Mouse (Mus musculus) hindbrain, embryonic 10.5 days (tissue): ENCODE data around the gene Maged2. TPM values are rescaled to one million over a fixed set of nuclear protein-coding genes. Genes with fewer than 3 reads are reported as not detected.
"Not testable (repeated sequence)": the region's sequence is repeated elsewhere in the genome, so short reads cannot be mapped to it uniquely, and the experiment has no call there.

ENCODE experiments used
- DNase-seq: peaks from one replicate; pipeline ENCODE4 v3.0.0-alpha.2; 2017; ENCODE audit warnings: low spot score
- H3K27ac ChIP-seq: fragments of 300-500 bp; sonication (generic); 2 replicates; pipeline ENCODE4 v1.5.1; 2016; ENCODE audit warnings: mild to moderate bottlenecking, moderate library complexity
- H3K27me3 ChIP-seq: fragments of 300-500 bp; sonication (generic); 2 replicates; pipeline ENCODE4 v1.6.1; 2016; ENCODE audit warnings: mild to moderate bottlenecking; ENCODE audit not compliant: poor library complexity, insufficient read depth, severe bottlenecking
- H3K36me3 ChIP-seq: fragments of 300-500 bp; sonication (generic); 2 replicates; pipeline ENCODE4 v1.6.1; 2016; ENCODE audit warnings: mild to moderate bottlenecking, moderate library complexity
- H3K4me1 ChIP-seq: fragments of 300-500 bp; sonication (generic); replicated peaks from 2 replicates; pipeline ENCODE4 v1.6.1; 2016; ENCODE audit warnings: mild to moderate bottlenecking
- H3K4me3 ChIP-seq: fragments of 300-500 bp; sonication (generic); 2 replicates; pipeline ENCODE4 v1.5.1; 2016; ENCODE audit warnings: mild to moderate bottlenecking, moderate library complexity
- H3K9me3 ChIP-seq: fragments of 300-500 bp; sonication (generic); 2 replicates; pipeline ENCODE4 v1.6.1; 2016; ENCODE audit warnings: mild to moderate bottlenecking, moderate library complexity
- WGBS: fragments of 180-500 bp; shearing (Covaris S2); methylation state at CpG from one replicate; pipeline ENCODE4 v1.1.7; 2016; 5-methylcytosine and 5-hydroxymethylcytosine counted together
- polyA plus RNA-seq: library from polyadenylated mRNA; unstranded; fragments of >200 nt; fragmentation: Nextera tagmentation; extraction: Ambion mirVana; gene quantifications from 2 replicates; pipeline ENCODE4 v1.2.1, GENCODE M21; 2016

The Maged2 gene
- 303 and 398 TPM in 2 replicates for polyA plus RNA-seq

GRCm38 (mm10) chrX:150814139-150814469, at the start of gene Maged2:
Maged2 (minus strand) TSS chrX:150814345.
- Histone ChIP-seq H3K36me3 (peaks cover 30% of the 10 kb centered on the region), H3K27ac (peak within 1 kb of the TSS; percentile 86), H3K4me1 (peaks cover 10% of the 10 kb centered on the region), H3K27me3 (peaks cover 23% of the 10 kb centered on the region), H3K9me3 (no peaks in the 10 kb centered on the region), H3K4me3 (peak within 1 kb of the TSS; percentile 57)
- 26% methylated on average over 7 of the region's 7 CpGs for WGBS
- DNase-seq = peak; percentile 36

GRCm38 (mm10) chrX:150848230-150848629, 34.1 kb upstream of the Maged2 start:
- no peaks in the 10 kb centered on the region for H3K9me3 ChIP-seq
- H3K27me3 ChIP-seq = peaks cover 18% of the 10 kb centered on the region; the same call in 1 of the 2 replicates
- no peaks in the 10 kb centered on the region for H3K4me1 ChIP-seq
- no peak overlapping the region for H3K27ac ChIP-seq
- no peak overlapping the region for H3K4me3 ChIP-seq
- 73% methylated on average over 8 of the region's 8 CpGs for WGBS
- DNase-seq = no peak
- no peaks in the 10 kb centered on the region for H3K36me3 ChIP-seq

DNA sequence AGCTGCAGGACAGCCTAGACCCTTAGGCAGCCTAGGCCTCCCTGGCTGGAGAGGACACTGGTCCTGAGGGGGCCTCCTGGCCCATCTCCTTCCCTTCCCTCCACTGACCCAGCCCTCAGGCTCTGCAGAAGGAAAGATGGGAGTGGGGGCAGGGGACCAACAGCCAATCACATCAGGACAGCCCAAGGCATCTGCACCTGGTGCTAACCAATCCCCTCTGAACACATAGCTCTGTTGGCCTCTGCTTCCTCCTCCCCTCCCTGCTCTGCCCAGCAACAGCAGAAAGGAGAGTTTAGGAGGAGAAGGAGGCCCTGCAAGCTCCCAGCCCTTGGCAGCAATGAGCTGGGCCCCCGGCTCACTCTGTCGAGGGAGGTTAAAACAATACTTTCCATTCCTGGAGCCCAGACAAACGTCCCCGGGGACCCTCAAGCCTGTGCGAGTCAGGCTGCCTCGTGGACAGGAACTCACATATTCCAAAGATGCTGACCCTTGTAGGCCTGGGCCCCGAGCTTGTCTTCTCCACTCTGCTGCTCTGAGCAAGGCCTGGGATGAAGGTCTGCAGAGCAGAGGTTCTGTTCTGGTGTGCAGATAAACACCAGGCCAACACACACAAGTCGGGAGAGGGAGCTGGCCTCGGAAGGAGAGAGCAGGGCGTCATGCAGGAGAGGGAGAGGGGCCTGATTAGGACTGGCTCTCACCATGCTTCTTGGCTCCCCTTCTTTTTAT, 31.5 kb upstream of the Maged2 start:
- WGBS = 63% methylated on average over 5 of the region's 10 CpGs
- peaks cover 20% of the 10 kb centered on the region; the same call in 1 of the 2 replicates for H3K27me3 ChIP-seq
- H3K4me3 ChIP-seq = not testable (repeated sequence)

DNA sequence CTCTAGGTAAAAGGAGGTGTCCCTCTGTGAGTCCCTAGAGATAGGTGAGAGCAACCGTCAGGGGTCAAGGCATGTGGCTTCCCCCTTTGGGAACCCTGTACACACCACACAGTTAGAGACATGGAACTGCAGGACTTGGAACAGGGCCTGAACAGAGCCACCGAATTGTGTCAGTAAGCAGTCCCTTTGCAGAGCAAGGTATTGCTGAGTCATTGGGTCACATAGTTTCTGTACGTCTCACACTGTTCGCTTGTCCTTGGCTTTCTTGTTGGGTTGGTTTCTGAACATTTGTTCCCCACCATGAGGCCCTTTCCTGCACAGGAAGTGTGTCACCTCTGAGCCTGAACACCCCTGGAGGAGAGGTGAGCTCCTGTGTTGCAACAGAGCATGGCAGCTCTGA, 29.1 kb upstream of the Maged2 start:
- H3K27me3 ChIP-seq = peaks cover 12% of the 10 kb centered on the region
- H3K36me3 ChIP-seq, H3K27ac ChIP-seq, DNase-seq, H3K4me1 ChIP-seq, H3K4me3 ChIP-seq, H3K9me3 ChIP-seq: not testable (repeated sequence)
- 83% methylated on average over 2 of the region's 4 CpGs for WGBS

More for the DNA sequence above, 31.5 kb upstream of the Maged2 start:
- H3K4me1 ChIP-seq, H3K27ac ChIP-seq, H3K36me3 ChIP-seq, H3K9me3 ChIP-seq, DNase-seq: not testable (repeated sequence)

GRCm38 (mm10) chrX:150830297-150830696, 16.2 kb upstream of the Maged2 start:
- WGBS = 90% methylated on average over 4 of the region's 4 CpGs
- H3K27ac ChIP-seq = no peak overlapping the region
- no peak for DNase-seq
- H3K9me3 ChIP-seq = no peaks in the 10 kb centered on the region
- no peaks in the 10 kb centered on the region for H3K36me3 ChIP-seq
- H3K4me1 ChIP-seq = no peaks in the 10 kb centered on the region
- no peak overlapping the region for H3K4me3 ChIP-seq
- peaks cover 53% of the 10 kb centered on the region for H3K27me3 ChIP-seq

DNA sequence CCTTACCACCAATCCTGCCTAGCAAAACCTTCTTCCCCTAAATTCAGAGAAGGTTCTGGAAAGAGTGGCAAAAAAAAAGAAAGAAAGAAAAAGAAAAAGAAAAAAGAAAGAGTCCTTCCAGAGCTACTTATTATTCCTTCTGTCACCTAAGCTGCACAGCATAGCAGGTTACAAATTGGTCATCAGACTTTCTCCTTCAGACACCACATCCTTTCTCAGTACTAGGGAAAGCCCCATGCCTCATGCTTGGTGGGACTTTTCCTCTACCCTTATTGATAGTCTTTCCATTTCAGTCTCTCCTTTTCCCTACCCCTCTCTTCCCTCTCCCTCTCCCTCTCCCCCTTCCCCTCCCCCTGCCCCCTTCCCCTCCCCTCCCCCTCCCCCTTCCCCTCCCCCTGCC, 3.1 kb upstream of the Maged2 start:
- no peak for DNase-seq
- Histone ChIP-seq H3K27me3 (peaks cover 10% of the 10 kb centered on the region), H3K36me3 (no peaks in the 10 kb centered on the region), H3K27ac (no peak overlapping the region), H3K9me3 (no peaks in the 10 kb centered on the region), H3K4me1 (peaks cover 6% of the 10 kb centered on the region), H3K4me3 (no peak overlapping the region)

DNA sequence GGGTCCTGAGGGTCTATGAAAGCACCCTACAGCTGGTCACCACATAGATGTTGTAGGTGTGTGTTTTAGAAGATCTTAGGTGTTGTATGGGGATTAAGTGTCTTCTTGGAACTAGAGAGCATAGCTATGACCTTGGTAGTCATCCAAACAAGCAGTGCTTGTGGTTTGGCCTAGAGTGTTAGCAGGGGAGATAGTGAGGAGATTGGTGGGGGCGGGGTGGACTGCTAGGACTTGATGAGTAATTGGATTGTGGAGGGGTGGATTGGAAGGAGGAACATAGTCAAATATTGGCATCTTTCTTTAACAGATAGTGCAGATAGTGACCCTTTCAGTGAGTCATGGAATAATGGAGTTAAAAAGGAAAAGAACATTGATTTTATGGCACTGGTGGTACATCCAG, 1.5 kb upstream of the Maged2 start:
- Histone ChIP-seq H3K27me3 (peaks cover 19% of the 10 kb centered on the region), H3K27ac (no peak overlapping the region)
- WGBS = 83% methylated on average over 1 of the region's 1 CpGs

DNA sequence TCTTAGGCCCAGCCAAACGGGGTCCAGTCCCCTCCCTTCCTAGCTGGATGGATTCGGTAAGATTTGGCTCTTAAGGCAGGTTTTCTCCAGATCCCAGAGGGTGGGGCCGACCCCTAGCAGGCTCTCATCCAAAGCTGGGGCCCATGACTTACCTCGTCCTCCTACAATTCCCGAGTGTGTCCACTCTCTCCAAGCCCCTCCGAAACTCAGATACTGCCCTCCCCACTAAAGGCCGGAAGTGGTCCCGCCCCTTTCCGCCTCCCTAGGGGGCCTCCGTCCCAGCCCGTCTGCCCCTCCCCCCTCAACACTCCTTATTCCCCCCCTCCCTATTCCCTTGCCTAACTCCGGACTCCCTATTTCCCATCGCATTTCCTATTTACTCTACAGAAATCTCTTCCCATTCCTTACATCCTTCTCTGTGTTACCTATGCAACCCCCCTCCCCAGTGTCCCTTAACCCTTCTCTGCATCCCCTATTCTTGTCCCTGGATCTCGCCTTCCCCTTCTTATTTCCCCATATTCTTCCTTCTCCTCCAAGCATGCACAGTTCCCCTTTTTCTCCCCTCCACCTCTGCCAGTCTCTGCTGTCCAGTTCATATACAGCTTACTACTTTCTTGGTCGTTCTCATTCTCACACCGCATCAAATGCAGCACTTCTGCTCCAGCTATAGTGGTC, 544 bp downstream of the Maged2 start:
- Histone ChIP-seq H3K27ac (peak overlapping the region; percentile 86), H3K36me3 (peaks cover 35% of the 10 kb centered on the region), H3K9me3 (no peaks in the 10 kb centered on the region), H3K27me3 (peaks cover 20% of the 10 kb centered on the region), H3K4me1 (peaks cover 10% of the 10 kb centered on the region), H3K4me3 (peak overlapping the region; percentile 57)
- peak; percentile 27 for DNase-seq
- WGBS = 20% methylated on average over 16 of the region's 16 CpGs

More for the DNA sequence above, 1.5 kb upstream of the Maged2 start:
- Histone ChIP-seq H3K9me3 (no peaks in the 10 kb centered on the region), H3K4me3 (no peak overlapping the region), H3K36me3 (peaks cover 15% of the 10 kb centered on the region), H3K4me1 (peaks cover 10% of the 10 kb centered on the region)
- DNase-seq = no peak

DNA sequence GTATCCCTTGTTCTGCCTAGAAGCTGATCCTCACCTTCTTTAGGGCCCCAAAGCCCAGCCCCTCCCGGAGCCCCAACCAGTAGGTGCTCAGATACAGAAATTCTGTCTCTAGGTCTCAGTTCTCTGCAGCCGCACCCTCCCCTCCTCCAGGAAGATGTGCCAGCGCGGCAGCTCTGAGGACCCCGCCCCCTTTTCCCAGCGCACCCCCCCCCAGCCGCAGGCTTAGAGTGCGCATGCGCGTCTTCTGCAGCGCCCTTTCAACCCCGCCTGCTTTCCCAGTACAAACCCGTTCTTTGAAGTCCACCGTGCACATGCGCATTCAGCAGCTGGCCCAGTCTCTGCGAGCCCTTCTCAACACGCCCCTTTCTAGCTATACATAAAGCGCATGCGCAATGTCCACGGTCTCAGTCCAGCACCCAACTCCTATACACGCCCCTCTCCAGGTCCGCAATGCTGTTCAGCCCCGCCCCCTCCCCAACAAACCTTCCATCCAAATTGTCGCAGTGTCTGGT, 1.3 kb downstream of the Maged2 start:
- WGBS = 23% methylated on average over 23 of the region's 24 CpGs

DNA sequence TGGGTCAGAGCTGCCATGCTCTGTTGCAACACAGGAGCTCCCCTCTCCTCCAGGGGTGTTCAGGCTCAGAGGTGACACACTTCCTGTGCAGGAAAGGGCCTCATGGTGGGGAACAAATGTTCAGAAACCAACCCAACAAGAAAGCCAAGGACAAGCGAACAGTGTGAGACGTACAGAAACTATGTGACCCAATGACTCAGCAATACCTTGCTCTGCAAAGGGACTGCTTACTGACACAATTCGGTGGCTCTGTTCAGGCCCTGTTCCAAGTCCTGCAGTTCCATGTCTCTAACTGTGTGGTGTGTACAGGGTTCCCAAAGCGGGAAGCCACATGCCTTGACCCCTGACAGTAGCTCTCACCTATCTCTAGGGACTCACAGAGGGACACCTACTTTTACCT, 13.2 kb downstream of the Maged2 start:
- H3K27ac ChIP-seq, H3K36me3 ChIP-seq, H3K27me3 ChIP-seq, DNase-seq, H3K4me3 ChIP-seq, H3K9me3 ChIP-seq, H3K4me1 ChIP-seq: not testable (repeated sequence)
- WGBS = 98% methylated on average over 2 of the region's 4 CpGs

More for the DNA sequence above, 1.3 kb downstream of the Maged2 start:
- Histone ChIP-seq H3K27me3 (peaks cover 17% of the 10 kb centered on the region), H3K27ac (peak overlapping the region; percentile 86), H3K36me3 (peaks cover 42% of the 10 kb centered on the region), H3K9me3 (no peaks in the 10 kb centered on the region), H3K4me3 (peak overlapping the region; percentile 57), H3K4me1 (peaks cover 10% of the 10 kb centered on the region)
- DNase-seq = peak; percentile 91

DNA sequence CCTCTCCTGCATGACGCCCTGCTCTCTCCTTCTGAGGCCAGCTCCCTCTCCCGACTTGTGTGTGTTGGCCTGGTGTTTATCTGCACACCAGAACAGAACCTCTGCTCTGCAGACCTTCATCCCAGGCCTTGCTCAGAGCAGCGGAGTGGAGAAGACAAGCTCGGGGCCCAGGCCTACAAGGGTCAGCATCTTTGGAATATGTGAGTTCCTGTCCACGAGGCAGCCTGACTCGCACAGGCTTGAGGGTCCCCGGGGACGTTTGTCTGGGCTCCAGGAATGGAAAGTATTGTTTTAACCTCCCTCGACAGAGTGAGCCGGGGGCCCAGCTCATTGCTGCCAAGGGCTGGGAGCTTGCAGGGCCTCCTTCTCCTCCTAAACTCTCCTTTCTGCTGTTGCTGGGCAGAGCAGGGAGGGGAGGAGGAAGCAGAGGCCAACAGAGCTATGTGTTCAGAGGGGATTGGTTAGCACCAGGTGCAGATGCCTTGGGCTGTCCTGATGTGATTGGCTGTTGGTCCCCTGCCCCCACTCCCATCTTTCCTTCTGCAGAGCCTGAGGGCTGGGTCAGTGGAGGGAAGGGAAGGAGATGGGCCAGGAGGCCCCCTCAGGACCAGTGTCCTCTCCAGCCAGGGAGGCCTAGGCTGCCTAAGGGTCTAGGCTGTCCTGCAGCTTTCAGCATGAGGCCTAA, 15.5 kb downstream of the Maged2 start:
- H3K36me3 ChIP-seq, H3K27me3 ChIP-seq, H3K27ac ChIP-seq, H3K9me3 ChIP-seq, H3K4me1 ChIP-seq, DNase-seq, H3K4me3 ChIP-seq: not testable (repeated sequence)
- 67% methylated on average over 5 of the region's 10 CpGs for WGBS
